Mouse (Mus musculus) T-helper 17 cell (primary cell): ENCODE data around the gene Idh3a.

ENCODE experiments used
- in situ Hi-C, 2 experiments: fragments of 300-600 bp; cut with MboI, MseI; formaldehyde crosslinking; loops; 1 replicate in 1 of 2; 2 replicates in 1 of 2; pipeline ENCODE4 v1.15.1; 2025; ENCODE audit warnings: high pct_unique_total_duplicates in 2 of 2

The Idh3a gene

DNA sequence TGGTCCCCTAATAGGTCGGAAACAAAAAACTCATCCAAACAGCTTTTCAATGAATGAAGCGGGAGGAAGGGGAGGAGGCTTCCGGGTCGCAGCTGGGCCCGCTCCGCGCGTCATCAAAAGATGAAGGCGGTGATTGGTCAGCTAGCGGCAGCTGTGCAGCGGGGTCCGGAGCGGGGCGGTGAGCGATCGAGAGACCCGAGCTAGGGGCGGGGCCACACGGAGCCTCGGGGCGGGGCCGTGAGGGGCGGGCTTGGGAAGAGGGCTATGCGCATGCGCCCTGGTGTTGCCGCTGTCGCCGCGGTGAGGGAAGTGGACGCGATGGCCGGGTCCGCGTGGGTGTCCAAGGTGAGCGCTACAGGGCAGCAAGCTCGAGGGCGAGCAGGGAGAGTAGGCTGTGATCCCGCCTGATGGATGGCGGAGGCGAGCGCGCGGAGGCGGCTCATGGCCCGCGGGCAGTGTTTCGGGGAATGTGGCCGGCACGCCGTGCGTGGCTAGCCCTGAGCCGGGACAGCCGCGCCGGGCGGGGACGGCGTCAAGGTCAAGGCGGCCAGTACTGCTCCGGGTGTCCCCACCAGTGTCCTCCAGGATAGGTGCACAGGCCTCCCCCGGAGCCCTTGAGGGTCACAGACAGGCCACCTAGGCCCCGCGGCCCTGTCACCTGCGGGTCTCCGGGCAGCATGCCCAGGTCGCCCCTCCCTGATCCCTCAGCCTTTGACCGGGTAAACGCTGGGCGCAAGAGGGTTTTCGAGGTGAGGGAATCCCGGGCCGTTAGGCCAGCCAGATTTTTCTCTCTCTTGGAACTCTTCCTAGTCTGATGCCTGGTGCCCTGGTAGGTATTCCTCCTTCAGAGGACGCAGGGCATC, at the start of gene Idh3a:
Gene Idh3a (plus strand): TSS at position 136 of the 863 bp plus-strand sequence.
- in situ Hi-C loops, result loop anchor here in 1 of 2 experiments (10.0 kb wide), 1 partner anchor 278 kb away; the partner anchor contains the start of gene Ireb2

DNA sequence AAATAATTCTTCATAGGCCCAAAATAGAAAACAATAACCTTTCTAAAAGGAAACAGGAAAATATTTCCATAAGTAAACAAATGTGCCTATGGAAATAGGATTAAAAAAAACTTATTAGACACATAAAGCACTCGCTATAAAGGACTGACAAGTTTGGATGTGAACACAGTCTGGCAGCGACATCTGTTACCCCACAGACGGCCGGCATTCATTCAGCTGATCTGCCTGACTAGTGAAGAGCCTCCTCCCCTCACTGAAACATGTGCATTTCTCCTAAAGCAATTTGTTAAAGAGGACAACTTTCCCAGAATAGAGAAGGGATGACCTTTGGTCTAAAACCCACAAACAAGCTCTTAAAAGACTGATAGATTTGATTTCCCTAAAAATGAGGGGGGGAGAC, 49.1 kb upstream of the Idh3a start:
- in situ Hi-C loops, result no loop called here

DNA sequence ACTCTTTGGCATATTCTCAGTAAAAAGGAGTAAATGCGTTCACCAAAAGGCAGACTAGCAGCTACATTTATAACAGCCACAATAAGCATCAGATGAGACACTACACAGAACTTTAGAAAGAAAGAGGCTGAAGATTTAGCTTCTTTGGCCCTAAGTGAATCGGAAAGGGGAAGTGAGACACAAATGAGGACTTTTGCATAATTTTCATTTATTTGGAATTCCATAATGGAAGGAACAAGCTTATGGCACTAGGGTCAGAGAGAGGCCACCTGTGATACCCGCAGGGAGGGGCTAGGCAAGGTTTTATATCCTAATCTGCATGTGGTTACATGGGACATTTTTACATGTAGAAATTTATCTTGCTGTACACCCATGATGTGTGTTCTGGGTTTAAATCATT, 48.7 kb upstream of the Idh3a start:
- in situ Hi-C loops, result no loop called here

DNA sequence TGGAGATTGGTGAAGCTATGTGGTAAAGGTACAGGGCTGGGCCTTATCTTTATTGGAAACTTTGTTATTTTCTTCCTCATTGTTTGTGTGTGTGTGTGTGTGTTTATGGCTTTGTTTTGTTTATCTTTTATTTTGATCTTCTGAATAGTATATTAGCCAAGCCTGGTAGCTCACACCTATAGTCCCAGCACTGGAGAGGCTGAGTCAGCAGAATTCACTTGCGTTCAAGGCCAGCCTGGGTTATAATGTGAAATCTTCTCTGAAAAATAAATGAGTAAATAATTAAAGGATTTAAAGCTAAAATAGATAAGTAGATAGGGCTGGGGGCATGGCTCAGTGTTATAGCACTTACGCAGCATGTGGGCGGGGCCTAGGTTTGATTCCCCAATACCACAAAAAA, 47.9 kb upstream of the Idh3a start:
- in situ Hi-C loops, result no loop called here

DNA sequence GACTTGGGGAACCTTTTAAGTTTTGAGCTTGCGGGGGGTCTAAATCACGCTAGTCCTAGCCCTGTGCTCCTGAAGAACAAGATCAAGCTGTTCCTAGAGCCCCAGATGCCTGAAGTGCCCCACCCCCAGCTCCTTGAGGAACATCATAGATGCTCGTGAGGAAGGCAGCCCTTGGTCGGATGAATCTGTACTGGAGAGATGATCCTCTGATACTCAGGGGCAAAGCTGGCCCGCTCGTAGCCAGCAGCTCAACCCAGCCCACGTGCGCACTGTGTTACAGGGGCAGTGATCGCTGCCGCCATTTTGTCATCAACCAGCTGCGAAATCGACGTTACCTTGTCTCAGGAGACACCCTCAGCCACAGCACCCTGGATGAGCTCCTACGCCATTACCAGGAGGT, 47.5 kb upstream of the Idh3a start, which contains the start of gene Sh2d7:
Gene Sh2d7 (plus strand): TSS at position 301 of the 400 bp plus-strand sequence.
- in situ Hi-C loops, result no loop called here

DNA sequence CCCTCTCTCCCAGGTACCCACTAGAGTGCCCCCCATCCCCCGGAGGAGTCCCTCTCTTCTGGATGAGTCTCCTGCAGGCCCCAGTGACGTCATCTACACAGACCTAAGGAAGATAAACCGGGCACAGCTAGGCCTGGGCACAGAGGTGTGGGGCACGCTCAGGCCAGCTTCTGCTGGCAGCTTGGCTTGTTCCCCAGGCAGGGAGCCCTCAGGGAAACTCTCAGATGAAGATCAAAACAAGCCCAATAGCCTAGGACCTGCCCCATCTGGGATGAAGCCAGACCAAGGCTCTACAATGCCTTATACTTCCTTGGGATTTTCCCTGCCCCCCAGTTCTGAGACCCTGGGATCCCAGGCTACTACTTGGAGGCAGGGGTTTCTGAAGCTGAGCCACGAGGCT, 45.3 kb upstream of the Idh3a start:
- in situ Hi-C loops, result no loop called here

DNA sequence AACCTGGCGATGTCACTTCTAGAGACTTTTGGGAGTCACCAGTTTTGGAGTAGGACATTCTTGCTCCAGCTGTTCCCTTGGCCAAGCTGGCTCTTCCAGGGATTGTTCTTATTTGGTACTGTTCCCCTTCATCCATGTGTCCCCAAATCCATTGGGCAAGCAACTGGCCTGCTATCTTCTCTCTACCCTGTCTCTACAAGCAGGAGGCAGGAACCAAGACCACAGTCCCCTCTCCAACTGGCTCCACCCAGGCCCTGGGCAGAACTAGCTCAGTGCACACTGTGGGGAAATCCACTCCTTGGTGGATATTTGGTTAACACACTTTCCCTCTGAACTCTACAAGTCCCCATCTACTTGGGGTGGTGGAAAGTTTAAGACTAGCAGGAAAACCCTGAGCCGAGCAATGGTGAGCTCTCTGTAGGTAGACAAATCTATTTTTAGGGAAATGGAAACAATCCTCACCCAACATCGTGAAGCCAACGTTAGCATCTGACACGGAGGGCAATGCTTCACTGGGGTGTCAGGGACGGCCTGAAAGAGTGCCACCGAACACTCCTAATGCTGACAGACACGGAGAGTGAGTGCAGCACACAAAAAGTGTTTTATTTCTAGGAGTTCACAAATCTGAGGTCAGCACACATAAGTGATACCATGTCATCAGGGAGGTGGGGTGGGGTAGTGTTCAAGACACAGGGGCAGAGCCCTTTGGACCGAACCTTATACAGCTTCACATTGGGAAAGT, 41.8 kb upstream of the Idh3a start:
- in situ Hi-C loops, result no loop called here

DNA sequence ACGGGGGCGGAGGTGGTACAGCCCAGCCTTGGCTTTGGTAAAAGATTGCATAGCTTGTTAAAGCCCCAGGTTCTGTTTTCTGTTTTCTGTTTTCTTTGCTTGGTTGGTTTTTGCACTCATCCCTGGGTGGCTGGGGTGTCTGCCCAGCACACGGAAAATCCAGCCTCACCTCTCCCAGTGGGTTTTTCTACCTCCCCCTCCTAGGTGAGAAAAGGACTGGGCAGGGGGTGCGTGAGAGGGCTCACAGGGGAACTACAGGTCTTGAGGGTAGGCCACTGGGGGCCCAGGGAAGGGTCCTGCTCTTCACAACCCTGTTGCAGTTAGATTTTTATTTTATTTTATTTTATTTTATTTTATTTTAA, 41.2 kb upstream of the Idh3a start:
- in situ Hi-C loops, result no loop called here

DNA sequence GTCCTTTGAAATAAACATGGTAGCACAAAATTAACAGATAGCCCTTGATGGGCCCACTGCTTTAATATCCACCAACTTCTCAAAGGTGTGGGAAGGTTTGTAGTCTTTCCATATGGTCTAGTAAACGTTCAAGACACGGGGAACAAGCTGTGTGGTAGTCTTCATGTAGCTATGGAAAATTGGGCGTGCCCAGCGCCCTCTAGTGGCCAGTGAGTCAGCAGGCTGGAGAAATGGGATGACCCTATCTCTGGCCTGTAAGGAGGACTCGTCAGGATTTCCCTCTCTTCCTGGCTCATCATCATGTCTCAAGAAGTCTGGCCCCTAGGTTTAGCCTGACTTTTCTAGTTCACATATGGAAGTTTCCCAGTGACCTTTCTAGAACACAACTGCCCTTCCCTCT, 38.6 kb upstream of the Idh3a start:
- in situ Hi-C loops, result no loop called here

DNA sequence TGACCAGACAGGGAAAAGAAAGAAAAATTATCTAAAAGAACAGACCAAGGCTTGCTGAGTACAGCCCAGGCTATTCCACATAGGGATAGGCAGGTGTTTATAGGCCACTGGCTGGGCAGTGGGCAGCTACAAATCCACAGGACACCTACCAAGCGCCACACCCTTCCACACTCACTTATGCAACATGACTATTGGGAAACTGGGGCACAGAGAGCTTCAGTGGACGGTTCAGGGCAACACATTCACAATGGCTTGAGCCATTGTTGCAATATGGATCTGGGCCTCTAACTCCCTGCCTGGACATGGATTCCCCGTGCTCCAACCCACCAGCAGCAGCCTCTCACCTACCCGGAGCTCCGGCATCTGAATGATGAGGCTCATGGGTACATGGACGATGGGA, 36.7 kb upstream of the Idh3a start:
- in situ Hi-C loops, result no loop called here

DNA sequence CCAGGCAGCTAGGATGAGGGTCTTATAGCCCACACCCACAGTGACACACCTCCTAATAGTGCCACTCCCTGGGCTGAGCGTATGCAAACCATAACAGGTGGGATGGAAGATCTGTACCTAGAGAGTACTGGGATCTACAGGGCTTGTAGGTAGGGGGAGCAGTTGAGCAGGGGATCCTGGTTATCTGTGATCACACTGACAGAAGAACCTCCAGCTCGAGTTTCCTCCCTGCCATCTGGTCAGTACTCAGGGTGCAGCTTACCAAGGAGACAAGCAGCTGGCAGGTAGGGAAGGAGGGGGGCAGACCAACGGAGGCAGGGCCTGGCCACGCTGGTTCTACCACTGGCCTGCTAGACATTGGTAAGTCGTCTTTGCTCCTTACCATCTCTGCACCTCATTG, 33.7 kb upstream of the Idh3a start:
- in situ Hi-C loops, result no loop called here

DNA sequence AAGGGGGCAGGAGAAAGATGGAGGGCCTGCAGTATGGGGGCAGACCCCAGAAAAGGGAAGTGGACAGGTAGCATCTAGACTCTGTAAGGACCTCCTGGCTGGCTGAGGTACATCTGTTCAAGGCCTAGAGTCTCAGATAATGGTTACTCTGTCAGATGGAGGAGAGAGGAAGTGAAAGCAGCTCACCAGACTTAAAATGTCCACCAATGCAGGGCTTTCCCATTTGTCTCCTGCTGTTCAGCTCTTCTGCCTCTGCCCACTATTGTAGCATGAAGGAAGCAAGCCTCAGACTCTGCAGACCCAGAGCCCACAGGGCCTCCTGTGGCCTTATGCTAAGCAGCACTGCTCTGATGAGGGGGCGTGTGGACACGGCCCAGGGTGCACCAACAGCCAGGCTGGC, 31.1 kb upstream of the Idh3a start:
- in situ Hi-C loops, result no loop called here

DNA sequence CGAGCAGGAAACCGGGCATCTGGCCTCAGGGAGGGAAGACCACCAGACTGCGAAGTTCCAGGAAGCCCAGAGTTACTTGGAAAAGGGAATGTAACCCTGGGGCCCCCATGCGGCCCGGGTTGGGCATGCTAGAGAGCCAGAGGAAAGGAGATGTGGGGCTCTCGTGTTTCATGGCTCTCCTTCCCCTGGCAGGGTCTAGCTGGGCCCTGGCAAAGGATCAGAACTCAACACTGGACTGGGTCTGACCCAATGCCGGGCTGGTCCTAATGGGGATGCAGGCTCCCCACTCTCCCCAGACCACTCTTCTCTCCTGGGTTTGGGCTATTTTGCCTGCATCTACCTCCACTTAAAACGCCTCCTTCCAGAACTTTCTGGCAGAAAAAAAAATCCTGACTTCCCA, 27.4 kb upstream of the Idh3a start:
- in situ Hi-C loops, result no loop called here

DNA sequence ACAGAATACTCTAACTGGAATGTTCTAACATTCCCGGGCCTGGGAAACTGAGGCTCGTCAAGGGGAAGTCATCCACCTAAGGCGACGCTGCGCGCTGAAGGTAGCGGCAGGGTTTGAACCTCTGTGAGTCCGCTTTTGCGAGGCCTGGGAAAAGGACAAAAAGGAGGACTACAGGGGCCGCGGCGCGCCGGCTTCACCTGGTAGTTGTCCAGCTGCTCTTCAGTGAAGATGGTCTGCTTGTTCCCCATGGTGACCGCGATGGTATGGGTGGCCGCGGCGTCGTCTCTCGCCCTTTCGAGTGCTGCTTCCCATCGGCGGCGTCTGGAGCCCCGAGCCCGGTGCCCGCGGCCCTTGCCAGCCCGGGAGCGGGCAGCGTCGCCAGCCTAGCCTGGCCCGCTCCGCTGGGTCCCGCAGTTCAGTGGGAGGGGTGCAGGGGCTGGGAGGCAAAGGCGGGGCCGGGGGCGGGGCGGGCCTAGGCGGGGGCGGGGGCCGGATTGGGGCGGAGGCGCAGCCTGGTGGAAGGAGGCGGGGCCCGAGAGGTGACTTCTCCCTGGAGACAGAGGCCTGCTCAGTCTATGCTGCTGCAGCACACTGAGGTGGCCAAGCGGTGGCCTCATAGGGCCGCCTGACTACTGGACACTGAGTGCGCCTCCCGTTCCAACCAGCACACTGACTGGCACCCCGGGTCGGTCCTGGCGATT, 26.2 kb upstream of the Idh3a start, which contains the start of gene Cib2:
Gene Cib2 (minus strand): TSS at position 448 of the 701 bp plus-strand sequence.
- in situ Hi-C loops, result no loop called here

DNA sequence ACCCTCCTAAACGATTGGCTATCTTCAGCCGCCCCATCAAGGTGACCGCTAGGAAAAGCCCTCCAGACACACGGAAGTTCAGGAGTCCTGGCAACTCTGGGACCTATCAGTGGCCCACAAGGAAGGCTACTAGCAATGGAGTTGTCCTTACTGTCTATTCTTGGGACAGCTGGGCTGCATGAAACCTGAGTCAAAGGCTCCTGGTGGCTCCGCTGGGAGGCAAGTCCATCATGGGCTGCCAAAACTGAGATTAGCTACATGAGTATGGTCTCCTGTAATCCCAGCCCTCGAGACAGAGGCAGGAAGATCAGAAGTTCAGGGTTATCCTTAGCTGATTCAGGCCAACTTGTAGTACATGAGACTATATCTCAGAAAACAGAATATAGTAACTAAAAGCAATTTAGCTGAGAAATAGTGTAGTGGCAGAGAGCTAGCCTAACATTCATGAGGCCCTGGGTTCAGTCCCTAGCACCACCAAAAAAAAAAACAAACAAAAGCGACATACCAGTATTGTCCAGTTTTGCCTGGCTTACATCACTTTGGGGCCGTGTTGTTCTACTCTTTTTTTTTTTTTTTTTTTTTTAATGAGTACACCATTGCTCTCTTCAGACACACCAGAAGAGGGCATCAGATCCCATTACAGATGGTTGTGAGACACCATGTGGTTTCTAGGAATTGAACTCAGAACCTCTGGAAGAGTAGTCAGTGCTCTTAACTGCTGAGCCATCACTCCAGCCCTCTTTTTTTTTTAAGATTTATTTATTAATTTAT, 25.1 kb upstream of the Idh3a start:
- in situ Hi-C loops, result no loop called here

DNA sequence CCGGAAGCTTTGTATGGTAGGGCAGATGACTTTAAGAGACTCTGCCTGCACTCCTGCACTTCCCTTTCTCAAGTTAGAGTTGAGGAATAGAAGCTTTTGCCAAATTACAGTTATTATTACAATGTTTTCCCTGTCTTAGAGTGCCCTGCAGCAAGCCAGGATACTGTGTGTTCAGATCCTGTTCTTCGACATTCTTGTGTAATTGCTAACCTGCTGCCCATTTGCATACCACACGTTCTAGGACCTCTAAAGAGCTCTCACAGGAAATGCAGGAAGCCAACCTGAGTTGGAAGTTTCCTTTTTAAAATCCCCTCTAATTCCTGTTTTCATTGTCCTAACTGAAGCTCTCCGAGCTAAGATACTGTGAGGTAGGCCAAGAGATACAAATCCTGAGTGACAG, 19.2 kb upstream of the Idh3a start:
- in situ Hi-C loops, result no loop called here

DNA sequence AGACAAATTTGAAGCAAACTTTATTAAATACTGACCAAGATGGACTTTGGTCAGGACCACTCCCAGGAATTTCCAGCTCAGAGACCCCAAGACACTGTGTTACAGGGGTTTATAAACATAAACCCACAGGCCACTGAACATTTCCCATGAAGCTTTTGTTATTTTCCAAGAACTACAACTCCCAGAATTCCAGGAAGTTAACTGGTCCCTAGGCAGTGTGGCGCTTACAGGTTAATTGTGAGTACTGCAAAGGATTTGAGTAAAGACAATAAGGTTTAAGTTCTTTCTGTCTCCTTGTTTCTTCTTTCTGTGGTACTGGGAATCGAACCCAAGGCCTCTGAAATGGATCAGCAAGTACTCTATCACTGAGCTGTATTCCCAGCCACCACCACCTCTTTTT, 17.4 kb upstream of the Idh3a start:
- in situ Hi-C loops, result no loop called here

DNA sequence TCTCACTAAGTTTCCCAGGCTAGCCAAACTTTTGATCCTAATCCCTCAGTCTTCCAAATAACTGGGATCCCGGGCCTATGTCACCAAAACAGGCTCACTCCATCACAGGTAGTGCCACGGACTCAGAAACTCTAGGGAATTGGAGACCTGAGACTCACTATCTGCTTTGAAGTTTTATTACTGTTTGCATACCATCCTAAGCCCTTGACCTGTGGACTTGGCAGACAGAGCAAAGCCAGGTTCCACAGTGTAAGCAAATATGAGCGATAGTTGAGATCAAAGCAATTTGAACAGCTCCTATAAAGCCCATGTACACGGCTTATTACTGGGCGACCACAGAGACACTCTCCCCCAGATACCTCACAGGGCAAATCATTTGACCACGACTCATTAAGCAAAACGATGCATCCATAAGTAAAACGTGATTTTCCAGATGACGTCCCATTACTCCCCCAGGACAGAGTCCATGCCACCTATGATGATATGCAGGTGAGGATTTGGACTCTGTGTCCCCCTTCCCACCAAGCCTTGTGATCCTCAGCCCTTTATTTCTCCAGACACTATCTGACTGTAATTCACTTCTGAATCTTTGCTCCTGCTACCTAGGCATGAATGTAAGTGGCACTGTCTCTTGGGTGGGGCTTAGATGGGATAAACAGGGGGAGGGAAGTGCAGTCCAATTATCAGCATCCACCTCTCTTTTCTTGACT, 14.8 kb upstream of the Idh3a start:
- in situ Hi-C loops, result no loop called here

DNA sequence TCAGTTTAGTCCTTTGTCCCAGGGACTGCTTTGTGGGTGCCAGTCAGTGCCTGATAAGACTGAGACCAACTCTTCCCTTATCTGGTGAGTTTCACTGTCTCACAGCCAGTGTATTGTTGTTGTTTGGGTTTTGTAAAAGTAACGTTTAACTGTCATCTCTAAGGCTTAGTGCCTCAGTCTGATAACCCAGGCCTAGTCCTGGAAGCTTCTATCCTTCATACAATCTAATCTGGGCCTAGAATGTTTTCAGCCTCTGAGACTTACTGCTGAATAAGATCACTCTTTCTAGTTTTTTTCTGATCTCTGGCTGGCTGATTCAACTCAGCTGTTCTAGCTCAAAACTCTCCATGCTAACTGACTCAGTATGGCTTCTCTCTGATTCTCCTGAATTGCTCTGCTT, 2.4 kb upstream of the Idh3a start:
- in situ Hi-C loops, result loop anchor here in 1 of 2 experiments (10.0 kb wide), 1 partner anchor 281 kb away; the partner anchor contains the start of gene Ireb2

DNA sequence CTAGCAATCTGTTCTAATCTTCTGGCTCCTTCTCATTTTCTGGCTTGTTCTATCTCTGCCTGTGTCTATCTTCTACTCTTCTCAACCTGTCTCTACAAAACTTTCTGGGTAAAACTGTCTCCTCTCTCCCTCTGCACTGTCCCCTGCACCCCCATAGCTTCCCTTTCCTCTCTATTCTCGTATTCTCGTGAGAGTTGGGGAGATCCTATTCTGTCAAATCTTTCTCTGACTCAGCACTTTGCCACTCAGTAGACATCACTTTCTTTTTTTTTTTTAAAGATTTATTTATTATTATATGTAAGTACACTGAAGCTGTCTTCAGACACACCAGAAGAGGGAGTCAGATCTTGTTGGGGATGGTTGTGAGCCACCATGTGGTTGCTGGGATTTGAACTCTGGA, 2.0 kb upstream of the Idh3a start:
- in situ Hi-C loops, result loop anchor here in 1 of 2 experiments (10.0 kb wide), 1 partner anchor 281 kb away; the partner anchor contains the start of gene Ireb2

DNA sequence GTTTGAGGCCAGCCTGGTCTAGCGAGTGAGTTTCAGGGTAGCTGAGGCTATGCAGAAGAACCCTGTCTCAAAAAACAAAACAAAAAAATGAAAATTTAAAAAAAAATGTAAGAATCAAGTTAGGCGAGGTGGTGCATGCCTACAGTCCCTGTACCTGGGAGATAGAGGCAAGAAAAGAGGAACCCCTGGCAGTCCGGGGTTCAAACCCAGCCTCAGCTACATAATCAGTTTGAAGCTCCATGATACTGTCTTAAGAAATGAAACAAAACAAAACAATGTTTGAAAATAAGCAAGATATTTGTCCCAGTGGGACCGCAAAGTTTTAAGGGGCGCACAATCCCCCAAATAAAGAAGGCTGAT, 315 bp upstream of the Idh3a start:
- in situ Hi-C loops, result loop anchor here in 1 of 2 experiments (10.0 kb wide), 1 partner anchor 279 kb away; the partner anchor contains the start of gene Ireb2
